Mouse (Mus musculus) intestine, embryonic 14.5 days (tissue): Measurements from ENCODE around the gene Col4a4. TPM values are rescaled to one million over a fixed set of nuclear protein-coding genes. Genes with fewer than 3 reads are reported as not detected.

Experiments
- ATAC-seq: fragments of 200-750 bp; cut with Nextera tagmentation; replicated peaks from 2 replicates; pipeline ENCODE4 v1.8.0; 2017; ENCODE audit warnings: low read depth, moderate number of reproducible peaks, moderate TSS enrichment, moderate library complexity; ENCODE audit not compliant: low FRiP score, low TSS enrichment
- DNase-seq: peaks from one replicate; pipeline ENCODE4 v3.0.0-alpha.2; 2018; ENCODE audit warnings: low spot score
- H3K27ac ChIP-seq: fragments of 300-500 bp; sonication (generic); 2 replicates; pipeline ENCODE4 v1.5.1; 2014; ENCODE audit warnings: low read depth, mild to moderate bottlenecking, control low read depth
- H3K27me3 ChIP-seq: fragments of 300-500 bp; sonication (generic); replicated peaks from 2 replicates; pipeline ENCODE4 v1.6.1; 2014; ENCODE audit warnings: low read length, control low read depth; ENCODE audit not compliant: control insufficient read depth, insufficient read depth
- H3K36me3 ChIP-seq: fragments of 300-500 bp; sonication (generic); 2 replicates; pipeline ENCODE4 v1.6.1; 2014; ENCODE audit warnings: low read length, control low read depth; ENCODE audit not compliant: control insufficient read depth, insufficient read depth
- H3K4me1 ChIP-seq: fragments of 300-500 bp; sonication (generic); replicated peaks from 2 replicates; pipeline ENCODE4 v1.6.1; 2014; ENCODE audit warnings: low read length, control low read depth, mixed read lengths; ENCODE audit not compliant: control insufficient read depth, insufficient read depth
- H3K4me2 ChIP-seq: fragments of 300-500 bp; sonication (generic); 2 replicates; pipeline ENCODE4 v1.6.1; 2014; ENCODE audit warnings: low read length
- H3K4me3 ChIP-seq: fragments of 300-500 bp; sonication (generic); 2 replicates; pipeline ENCODE4 v1.5.1; 2014; ENCODE audit warnings: low read depth, low read length, control low read depth, mixed read lengths
- H3K9ac ChIP-seq: fragments of 300-500 bp; sonication (generic); 2 replicates; pipeline ENCODE4 v1.6.1; 2014; ENCODE audit warnings: mild to moderate bottlenecking, low read length
- H3K9me3 ChIP-seq: fragments of 300-500 bp; sonication (generic); 2 replicates; pipeline ENCODE4 v1.6.1; 2016; ENCODE audit warnings: low read length, control low read depth; ENCODE audit not compliant: control insufficient read depth
- WGBS: fragments of 180-500 bp; shearing (Covaris S2); extraction: QIAGEN DNeasy Blood & Tissue Kit; methylation state at CpG from one replicate; pipeline ENCODE4 v1.1.7; 2014; 5-methylcytosine and 5-hydroxymethylcytosine counted together
- polyA plus RNA-seq: library from polyadenylated mRNA; unstranded; fragments of >200 nt; fragmentation: Nextera tagmentation; extraction: Ambion mirVana; gene quantifications from 2 replicates; pipeline ENCODE4 v1.2.1, GENCODE M21; 2014

Gene Col4a4
- polyA plus RNA-seq, 1 experiment from 2014 or later, result 0.05 TPM

DNA sequence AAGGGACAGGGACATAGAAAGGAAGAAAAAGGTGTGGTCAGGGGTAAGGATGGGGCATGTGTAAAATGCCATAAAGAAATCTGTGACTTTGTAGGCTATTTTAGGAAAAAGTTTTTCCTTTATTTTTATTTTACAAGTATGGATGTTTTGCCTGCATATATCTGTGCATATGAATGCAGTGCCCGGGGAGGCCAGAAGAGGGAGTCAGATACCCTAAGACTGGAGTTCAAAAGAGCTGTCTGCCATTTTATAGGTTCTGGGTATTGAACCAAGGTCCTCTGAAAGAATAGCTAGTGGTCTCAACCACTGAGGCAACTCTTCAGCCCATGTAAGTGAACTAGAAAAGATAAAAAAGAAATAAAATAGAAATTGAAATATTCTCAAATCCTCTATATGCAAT, 14.9 kb downstream of the Col4a4 start:
- Histone ChIP-seq H3K9ac (no peak overlapping the region), H3K27me3 (no peaks in the 10 kb centered on the region), H3K27ac (no peak overlapping the region), H3K4me2 (no peak overlapping the region), H3K4me1 (no peaks in the 10 kb centered on the region), H3K36me3 (no peaks in the 10 kb centered on the region), H3K4me3 (no peak overlapping the region), H3K9me3 (no peaks in the 10 kb centered on the region)
- DNase-seq (no peak), ATAC-seq (no peak)
- 87% methylated on average over 1 of the region's 1 CpGs for WGBS

DNA sequence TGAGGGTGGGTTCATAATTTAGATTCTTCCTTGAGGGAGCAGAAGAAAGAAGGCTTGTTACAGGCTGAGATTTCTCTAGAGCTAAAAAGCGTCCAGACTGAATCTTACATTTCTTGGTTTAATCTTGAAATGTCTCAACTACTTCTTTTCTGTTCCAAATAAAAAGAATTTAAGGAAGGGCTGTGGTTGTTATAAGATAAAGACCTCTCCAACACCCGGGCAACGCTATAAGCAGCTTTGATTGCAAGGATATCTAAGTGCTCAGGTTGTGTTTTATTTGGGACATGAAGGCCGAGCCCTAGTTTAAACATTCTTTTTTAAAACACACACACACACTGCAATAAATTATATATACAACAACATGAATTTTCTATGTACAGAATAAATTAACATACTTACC, 17.2 kb downstream of the Col4a4 start:
- 72% methylated on average over 4 of the region's 4 CpGs for WGBS
- no peak overlapping the region for H3K27ac ChIP-seq
- no peak overlapping the region for H3K4me3 ChIP-seq
- no peaks in the 10 kb centered on the region for H3K36me3 ChIP-seq
- H3K4me1 ChIP-seq, result no peaks in the 10 kb centered on the region
- H3K9me3 ChIP-seq, result no peaks in the 10 kb centered on the region
- no peak overlapping the region for H3K4me2 ChIP-seq
- no peaks in the 10 kb centered on the region for H3K27me3 ChIP-seq
- DNase-seq, result no peak
- no peak for ATAC-seq
- no peak overlapping the region for H3K9ac ChIP-seq

DNA sequence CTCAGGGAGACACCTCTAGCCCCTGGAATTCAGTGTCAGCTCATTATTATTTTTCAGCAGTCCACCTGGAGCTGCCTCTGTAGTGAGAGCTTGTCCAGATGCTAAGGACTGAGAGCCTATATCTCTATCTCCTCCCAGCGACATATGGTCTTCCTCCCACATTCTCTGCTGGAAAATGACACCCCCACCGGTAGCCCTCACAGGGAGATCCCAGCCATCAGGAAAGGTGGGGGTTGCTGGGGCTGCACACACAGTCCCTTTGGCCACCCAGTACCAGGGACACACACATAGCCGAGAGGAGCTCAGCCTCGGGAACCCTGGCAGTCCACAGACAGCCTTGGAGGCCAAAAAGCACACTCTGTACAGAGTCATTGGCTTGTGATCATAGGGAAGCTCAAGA, 26.4 kb downstream of the Col4a4 start:
- 58% methylated on average over 4 of the region's 4 CpGs for WGBS
- no peak for ATAC-seq
- H3K4me2 ChIP-seq, result no peak overlapping the region
- H3K36me3 ChIP-seq, result no peaks in the 10 kb centered on the region
- no peak overlapping the region for H3K4me3 ChIP-seq
- no peak for DNase-seq
- H3K9ac ChIP-seq, result no peak overlapping the region
- H3K27me3 ChIP-seq, result no peaks in the 10 kb centered on the region
- H3K4me1 ChIP-seq, result no peaks in the 10 kb centered on the region
- no peak overlapping the region for H3K27ac ChIP-seq
- H3K9me3 ChIP-seq, result no peaks in the 10 kb centered on the region

DNA sequence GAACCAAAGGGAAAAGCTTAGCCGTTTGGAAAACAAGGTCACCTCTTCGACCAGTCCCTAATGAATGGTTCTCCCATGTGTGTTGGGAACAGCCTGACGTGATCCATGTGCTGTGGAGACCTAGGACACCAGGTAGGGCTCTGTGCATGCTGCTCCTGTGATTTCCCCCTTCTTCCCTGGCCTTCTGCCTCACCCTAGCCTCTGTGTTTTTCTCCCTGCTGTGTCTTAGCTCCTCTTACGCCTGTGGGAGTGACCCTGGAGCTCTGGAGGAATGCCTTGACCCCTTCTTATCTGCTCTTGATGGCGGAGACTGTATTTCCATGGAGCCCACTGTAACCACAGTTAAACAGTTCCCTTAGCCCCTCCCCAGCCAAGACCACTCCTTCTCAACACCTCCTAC, 31.8 kb downstream of the Col4a4 start:
- Histone ChIP-seq H3K9me3 (no peaks in the 10 kb centered on the region), H3K27ac (no peak overlapping the region), H3K4me1 (0 out of 2 replicates have a peak, but pooled peaks cover 4% of the 10 kb centered on the region), H3K36me3 (no peaks in the 10 kb centered on the region), H3K4me2 (no peak overlapping the region), H3K27me3 (no peaks in the 10 kb centered on the region), H3K4me3 (no peak overlapping the region), H3K9ac (no peak overlapping the region)
- DNase-seq, result no peak
- 60% methylated on average over 5 of the region's 5 CpGs for WGBS
- ATAC-seq, result peak; percentile 27; the same call in 1 of the 2 replicates

DNA sequence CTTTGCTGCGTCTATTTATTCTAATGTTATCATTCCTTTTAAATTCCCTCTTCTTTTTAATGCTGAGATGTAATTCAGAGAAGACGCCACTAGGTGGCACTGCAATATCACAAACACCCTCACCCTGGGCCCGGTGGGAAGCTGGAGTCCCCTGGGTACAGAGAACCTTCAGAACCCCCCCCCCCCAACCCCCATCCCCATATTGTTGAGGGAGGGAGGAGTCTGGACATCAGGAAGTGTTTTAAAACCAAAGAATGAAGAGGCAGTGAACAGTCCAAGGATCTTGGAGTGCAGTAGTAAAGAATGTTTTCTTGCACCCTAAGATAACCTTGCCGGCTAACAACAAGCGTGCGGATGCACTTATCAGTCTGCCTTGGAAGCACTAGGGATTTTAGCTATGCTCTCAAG, 32.2 kb downstream of the Col4a4 start:
- no peak overlapping the region for H3K4me3 ChIP-seq
- no peak overlapping the region for H3K4me2 ChIP-seq
- no peak overlapping the region for H3K27ac ChIP-seq
- 35% methylated on average over 6 of the region's 6 CpGs for WGBS
- H3K36me3 ChIP-seq, result no peaks in the 10 kb centered on the region
- no peaks in the 10 kb centered on the region for H3K9me3 ChIP-seq
- H3K4me1 ChIP-seq, result 0 out of 2 replicates have a peak, but pooled peaks cover 4% of the 10 kb centered on the region
- H3K9ac ChIP-seq, result no peak overlapping the region
- ATAC-seq (peak; percentile 90), DNase-seq (peak; percentile 68)
- H3K27me3 ChIP-seq, result no peaks in the 10 kb centered on the region

DNA sequence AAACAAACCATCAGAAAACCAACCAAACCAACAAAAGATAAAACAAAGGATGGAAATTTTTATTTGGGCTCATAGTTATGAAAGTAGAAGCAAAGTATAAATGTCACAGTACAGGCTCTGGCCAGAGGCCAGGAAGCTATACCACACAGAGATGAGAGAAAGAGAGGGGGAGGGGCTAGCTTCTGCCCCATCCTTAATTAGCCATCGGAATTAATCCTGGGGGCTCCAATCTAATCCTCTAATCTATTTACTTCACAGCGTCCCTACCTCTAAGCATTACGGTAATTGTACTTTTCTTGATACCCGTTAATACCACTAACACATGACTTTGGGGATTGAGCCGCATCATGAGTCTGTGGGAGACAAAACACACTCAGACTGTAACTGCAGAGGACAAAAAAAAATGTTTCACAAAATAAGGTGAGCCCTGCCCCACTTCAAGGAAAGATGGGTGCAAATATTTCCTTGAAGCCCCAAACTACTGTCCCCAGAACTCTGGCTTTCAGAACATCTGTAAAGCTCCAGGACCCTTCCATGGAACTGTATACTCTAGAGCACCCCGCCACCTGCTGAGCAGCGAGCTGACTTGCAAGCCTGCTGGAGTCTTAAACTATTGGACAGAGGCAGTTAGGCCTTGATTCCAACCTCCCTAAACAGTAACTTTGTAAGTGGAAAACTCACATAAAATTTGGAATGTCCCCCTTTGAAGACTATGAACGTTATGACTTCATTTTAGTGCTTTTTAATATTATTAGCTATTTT, 41.3 kb downstream of the Col4a4 start:
- no peaks in the 10 kb centered on the region for H3K27me3 ChIP-seq
- DNase-seq (no peak), ATAC-seq (no peak)
- no peak overlapping the region for H3K4me3 ChIP-seq
- no peak overlapping the region for H3K4me2 ChIP-seq
- WGBS, result 81% methylated on average over 8 of the region's 8 CpGs
- H3K9ac ChIP-seq, result no peak overlapping the region
- no peaks in the 10 kb centered on the region for H3K4me1 ChIP-seq
- no peaks in the 10 kb centered on the region for H3K9me3 ChIP-seq
- no peaks in the 10 kb centered on the region for H3K36me3 ChIP-seq
- H3K27ac ChIP-seq, result no peak overlapping the region

DNA sequence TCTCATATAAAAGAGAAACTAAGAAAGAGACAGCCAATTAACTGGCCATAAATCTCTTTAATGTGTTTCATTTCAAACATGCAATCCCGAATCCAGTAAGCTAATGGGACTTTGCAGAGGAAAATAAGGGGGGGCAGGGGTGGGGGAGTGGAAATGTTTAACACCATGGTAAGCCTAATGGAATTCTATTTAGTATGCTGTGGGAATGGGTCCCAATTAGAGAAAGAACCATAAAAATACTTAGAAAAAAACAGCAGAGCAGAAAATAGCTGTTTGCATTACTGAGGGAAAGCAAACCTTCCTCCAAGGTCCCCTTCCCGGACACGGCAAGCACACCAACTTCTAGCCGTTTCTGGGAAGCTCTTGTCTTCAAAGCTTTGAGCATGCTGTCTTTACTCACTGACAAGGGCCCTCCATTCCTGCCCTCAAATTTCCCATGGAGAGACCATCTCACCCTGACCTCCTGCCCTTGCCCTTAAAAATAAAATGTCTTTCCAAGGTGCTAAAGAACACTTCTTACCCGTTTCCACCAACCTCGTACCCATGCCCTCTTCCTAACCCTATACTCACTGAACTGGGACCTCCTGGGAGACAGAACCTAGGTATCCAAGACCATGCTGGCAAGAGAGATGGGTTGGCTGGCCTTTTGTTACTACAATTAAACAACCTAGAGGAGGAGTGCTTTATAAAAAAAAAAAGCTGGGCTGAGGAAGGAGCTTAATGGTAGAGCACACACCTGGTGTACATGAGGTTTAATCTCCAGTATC, 42.0 kb downstream of the Col4a4 start:
- no peak for ATAC-seq

DNA sequence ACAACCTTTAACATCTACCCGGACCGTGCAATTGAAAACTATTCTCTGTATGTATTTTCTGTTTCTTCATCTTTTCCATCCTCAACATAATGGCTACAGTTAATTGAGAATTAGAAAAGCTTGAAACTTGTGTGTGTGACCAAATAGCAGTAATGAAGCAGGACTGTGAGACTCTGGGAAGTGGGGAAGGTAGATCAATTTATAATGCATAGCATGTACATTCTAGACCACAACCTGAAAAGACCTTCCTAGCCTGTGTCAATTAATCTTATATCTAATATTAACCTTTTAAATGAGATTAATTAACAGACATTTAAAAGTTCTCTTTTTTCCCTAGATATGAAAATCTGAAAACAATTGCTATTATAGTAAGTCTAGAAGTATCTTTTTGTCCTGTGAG, 42.7 kb downstream of the Col4a4 start:
- H3K27ac ChIP-seq, result no peak overlapping the region
- no peaks in the 10 kb centered on the region for H3K9me3 ChIP-seq
- no peaks in the 10 kb centered on the region for H3K4me1 ChIP-seq
- no peaks in the 10 kb centered on the region for H3K36me3 ChIP-seq
- no peak for DNase-seq
- H3K27me3 ChIP-seq, result no peaks in the 10 kb centered on the region
- no peak overlapping the region for H3K4me2 ChIP-seq
- ATAC-seq, result no peak
- no peak overlapping the region for H3K9ac ChIP-seq
- no peak overlapping the region for H3K4me3 ChIP-seq
- 81% methylated on average over 2 of the region's 2 CpGs for WGBS

More for the DNA sequence above, 42.0 kb downstream of the Col4a4 start:
- H3K27ac ChIP-seq, result no peak overlapping the region
- H3K27me3 ChIP-seq, result no peaks in the 10 kb centered on the region
- no peak for DNase-seq
- H3K9ac ChIP-seq, result no peak overlapping the region
- no peaks in the 10 kb centered on the region for H3K9me3 ChIP-seq
- H3K36me3 ChIP-seq, result no peaks in the 10 kb centered on the region
- no peak overlapping the region for H3K4me2 ChIP-seq
- H3K4me1 ChIP-seq, result no peaks in the 10 kb centered on the region
- 56% methylated on average over 6 of the region's 6 CpGs for WGBS
- H3K4me3 ChIP-seq, result no peak overlapping the region
